Mouse (Mus musculus) brain, adult 2 months (tissue): Measurements from ENCODE around the gene Tekt4.

Experiments
- DNase-seq: peaks from one replicate; pipeline ENCODE4 v3.0.0; 2011; ENCODE audit warnings: low read depth, low spot score

The Tekt4 gene

DNA sequence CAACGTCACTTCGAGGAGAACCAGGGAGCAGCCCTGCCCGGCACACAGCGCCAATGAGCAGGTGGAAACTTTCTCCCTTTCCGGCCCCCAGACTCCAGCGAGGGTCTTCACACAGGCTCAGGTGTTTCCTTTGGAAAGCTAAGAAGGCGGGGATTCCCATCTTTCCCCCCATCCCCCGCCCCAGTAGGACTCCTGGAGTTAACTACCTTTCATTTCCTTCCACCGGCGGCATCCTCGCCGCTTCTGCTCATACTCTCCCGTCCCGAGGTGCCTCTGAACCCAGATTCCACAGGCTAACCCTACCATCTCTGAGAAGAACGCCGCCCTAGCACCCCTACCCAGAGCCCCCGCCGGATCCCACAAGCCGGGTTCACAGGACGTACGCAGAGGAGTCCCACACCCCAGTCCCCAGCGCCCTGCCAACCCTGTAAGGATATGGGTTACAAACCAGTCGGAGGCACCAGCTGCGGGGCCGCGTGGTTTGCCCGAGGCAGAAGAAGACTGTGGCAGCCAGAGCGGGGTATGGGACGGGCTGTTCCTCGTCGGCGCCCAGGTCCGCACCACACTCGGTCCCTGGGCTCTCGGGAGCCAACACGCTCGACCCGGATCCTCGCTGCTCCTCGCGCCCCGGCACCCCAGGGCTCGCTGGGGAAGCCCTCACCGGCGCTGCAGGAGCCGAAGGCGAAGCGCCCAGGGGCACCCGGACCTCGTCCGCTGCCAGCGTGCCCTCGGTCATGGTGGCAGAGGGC lies 21.8 kb upstream of the Tekt4 start:
- no peak for DNase-seq

DNA sequence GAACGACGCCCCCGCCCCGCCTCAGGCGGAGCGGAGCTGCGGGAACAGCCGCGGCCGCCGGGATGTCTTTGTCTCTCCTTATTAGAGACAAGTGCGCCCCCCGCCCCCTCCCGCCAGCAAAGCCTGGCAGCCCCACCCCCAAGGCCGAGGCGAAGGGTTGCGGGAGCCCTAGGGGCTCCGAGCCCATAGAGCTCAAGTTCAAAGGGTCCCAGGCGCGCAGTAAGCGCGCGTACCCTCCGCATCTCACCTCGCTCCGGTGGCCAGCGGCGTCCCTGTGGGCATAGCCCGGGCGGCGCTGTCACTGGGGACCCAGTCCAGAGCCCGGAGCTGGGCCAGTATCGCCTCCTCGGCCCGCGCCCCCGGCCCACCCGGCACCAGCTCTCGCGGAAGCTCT lies 21.2 kb upstream of the Tekt4 start:
- DNase-seq, result no peak

DNA sequence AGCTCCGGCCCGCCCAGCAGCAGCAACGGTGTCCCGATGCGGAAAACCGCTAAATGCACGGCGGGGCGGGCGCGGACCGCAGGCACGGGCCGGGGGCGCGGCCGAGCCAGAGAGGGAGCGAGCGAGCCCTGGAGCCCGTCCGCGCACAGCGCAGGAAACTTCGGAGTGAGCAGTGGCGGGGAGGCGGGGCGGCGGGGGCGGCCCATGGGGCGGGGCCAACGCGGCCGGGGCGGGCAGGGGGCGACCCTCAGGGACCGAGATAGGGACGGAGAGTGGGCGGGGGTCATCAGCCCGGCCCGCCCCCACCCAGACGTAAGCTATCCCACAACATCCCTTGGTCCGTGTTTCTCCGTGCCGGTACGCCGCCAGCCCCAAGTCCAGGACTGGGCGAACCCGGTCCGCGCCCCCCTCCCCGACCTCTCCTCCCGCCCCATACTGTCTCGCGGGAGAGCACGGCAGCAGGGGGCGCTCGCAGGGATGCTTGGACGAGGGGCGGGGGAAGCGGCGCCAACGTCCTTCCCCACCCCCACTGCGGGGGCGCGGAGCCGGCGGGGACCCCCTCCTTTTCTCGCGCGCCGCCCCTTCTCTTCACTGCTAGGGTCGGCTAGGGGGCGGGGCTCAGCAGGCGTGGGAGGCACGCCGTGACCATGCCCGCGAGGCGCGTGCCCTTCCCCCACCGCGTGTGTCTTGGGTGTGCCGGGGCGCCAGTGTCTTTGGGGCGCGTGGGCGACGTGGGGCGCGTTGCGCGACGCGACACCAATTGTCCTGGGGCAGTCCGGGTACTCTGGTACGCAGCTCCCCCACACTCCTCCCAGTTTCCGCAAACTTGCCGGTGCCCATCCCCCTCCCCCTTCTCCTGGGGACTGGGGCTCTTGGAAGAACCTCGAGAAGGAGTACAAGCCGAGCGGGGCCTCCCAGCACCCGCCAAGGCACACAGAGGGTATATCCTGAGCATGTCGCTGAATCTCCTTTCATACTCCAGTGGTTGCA lies 20.5 kb upstream of the Tekt4 start, which contains the start of gene Cacna1h:
Gene Cacna1h (minus strand): TSS at position 167 of the 990 bp plus-strand sequence.
- DNase-seq, result peak; percentile 64

DNA sequence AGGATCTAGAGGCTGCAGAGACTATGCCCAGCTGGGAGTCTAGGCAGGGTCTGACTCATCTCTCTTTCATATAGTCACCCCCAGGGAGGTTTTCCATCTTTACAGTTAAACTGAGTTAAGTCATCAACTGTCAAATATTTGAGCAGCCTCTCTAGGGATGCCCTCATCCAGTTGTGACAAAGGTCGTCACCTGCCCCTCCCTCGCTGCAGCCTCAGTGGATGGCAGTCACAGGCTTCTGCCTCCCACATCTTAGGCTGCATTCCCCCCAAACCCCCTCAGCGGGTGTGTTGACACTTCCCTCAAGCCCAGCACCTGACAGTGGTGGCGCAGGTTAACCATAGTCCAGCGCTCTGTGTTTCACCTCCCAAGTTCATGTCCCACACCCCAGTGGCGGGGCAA lies 13.0 kb upstream of the Tekt4 start:
- no peak for DNase-seq

DNA sequence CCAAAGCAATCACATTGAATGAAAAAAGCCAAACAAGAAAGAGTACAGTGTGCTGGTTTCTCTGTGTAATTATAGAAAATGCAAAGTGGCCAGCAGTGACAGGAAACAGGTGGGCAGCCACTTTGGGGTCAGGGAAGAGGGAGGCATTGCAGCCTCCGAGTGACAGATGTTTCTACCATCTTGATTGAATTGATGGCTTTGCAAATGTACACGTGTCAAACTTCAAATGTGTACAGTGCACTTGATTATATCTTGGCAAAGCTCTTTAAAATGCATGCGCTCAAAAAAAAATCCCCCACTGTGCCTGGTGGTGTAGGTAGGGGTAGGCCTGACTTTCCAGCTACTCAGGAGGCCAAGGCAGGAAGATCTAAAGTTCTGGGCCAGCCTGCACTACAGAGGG lies 11.5 kb upstream of the Tekt4 start:
- DNase-seq, result no peak

DNA sequence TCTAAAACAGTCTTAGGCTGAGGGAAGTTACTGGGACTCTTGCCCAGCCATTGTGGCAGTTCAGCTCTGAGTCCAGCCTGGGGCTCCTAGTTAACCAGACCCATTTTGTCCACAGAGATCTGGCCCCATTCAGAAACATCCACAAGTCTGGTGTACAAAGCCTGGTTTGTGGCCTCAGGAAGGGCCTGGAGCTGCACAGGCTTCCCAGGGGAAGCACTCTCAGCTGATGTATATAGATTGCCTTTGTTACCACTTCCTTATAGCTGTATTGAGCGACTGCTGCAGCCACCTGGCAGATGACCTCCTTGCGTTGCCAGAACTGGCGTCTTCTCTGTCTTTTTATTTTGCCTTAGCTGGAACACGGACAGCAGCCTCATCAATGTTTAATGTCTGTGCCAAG lies 9.3 kb upstream of the Tekt4 start:
- DNase-seq, result no peak

DNA sequence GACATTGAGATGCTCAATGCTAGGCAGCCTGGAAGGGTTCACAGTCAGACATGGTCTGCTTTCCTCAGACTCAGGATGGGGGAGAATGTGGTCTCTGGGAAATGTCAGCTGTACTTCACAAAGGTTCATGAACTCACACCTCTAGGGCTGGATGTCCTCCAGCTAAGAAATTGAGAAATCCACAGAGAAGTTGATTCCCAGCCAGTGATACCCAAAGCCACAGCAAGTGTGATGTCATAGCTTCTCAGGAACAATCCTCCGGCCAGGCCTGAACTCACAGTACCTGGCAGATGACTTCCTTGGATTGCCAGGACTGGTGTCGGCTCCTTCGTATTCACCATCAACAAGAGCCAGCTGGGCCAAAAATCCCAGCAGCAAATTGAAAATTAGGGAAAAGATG lies 8.6 kb upstream of the Tekt4 start:
- no peak for DNase-seq

DNA sequence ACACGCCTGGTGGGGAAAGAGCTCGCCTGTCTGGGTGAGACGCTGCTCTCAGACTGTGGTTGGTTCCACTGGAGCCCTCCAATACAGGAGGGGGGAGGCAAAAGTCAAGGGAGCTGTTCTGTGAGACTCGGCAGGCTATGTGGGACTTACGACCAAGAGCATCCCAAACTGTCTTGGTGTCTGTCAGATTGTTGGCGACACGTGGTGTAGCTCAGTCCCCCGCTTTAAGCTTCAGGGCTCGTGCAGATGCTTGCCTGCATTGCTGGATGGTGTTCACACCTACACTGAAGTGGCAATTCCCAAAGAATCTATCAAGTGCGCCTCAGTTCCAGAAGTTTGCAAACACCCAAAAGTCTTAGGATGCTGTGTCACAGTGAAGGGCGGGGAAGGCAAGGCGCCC lies 6.5 kb upstream of the Tekt4 start:
- peak; percentile 63 for DNase-seq

DNA sequence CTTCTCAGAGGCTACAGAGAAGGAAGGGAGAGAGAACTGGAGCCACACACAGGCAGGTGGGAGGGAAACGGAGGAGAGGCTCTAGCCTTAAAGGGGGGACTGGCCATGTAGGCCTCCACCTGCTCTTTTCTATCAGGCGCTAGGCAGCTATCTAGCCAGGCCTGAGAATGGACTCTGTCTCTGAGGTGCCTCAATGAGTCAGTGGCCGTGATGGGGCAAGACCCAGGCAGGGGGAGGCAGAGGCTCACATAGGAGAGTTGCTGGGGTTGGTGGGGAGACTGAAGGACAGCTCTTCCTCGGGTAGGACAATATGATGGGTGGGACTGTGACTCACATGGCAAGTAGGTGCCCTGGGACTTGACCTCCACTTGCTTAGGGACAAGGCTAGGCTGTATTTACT lies 4.1 kb upstream of the Tekt4 start:
- DNase-seq, result no peak

DNA sequence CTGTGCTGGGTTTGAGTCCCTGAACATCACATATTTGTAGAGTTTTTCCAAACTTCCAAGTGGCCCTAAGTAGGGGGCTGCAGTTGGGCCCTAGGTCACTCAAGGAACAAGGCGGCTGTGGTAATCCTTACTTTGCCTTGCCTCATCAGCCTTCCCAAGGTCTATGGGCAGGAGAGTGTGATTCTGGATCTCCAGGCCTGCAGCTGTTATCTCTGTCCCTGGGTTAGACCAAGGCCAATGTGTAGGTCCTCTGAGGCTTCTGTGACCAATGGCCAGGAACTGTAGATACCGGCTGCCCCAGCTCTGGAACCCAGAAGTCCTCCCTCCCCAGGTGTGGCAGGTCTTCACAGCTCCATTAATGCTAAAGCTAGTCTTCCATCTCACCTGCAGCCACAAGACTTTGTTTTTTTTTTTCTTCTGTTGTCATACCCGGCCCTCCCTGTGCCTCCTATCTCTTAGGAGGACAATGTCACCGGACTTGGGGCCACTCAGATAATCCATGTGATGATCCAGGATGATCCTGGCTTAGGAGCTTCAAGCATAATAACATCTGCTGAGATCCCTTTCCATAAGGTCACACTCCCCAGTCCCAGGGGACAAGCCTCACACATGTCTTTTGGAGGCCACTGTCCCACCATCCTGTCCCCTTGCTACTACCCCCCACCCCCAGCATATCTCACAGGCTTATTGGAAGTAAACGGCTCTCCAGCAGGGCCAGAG lies 2.0 kb upstream of the Tekt4 start:
- DNase-seq, result no peak

DNA sequence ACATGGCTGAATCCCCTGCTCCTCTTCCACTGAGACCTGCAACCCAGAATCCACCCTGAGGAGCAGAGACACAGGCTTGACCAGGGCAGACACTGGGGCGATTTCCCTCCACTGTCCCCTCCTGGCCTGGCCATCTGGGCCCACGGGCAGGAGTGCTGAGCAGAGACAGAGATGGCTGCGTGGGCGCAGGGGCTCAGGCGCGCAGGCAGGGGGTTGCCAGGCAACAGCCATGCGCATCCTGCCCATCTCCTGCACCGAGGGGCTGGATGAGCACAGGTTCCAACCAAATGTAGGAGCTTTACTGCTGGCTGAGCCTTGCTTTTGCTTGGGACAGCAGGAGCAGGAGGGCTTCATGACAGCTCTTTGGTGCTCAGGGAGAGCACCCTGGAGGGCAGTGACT lies 2.1 kb downstream of the Tekt4 start:
- DNase-seq, result peak; percentile 81

DNA sequence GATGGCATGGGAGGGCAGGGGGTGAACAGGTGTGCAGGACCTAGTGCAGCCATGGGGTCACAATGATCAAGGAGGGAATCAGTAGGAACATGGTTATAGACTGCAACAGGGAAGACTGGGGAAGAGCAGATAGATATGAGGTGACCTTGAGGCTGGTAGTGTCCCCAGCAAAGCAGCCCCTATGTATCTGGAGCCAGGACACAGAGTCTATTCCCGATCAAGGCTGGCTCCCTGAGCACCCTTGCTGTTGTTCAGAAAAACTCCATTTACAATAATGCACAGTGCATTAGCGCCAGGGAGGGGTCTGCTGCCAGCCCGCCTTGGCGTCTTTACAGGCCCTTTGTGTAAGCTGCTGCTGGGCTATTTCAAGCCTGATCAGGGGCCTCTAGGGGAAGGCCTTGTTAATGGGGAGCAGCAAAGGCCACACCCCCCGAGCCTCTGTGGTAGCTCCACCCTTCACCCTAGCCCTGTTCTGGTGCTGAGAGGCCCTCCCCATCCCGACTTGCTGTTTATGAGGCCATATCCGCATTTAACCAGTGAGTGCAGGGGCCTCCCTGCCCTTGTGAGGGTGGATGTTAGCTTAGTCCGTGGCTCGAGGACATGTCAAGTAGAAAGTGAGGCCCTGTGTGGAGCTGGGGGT lies 7.9 kb downstream of the Tekt4 start:
- DNase-seq, result peak; percentile 10

DNA sequence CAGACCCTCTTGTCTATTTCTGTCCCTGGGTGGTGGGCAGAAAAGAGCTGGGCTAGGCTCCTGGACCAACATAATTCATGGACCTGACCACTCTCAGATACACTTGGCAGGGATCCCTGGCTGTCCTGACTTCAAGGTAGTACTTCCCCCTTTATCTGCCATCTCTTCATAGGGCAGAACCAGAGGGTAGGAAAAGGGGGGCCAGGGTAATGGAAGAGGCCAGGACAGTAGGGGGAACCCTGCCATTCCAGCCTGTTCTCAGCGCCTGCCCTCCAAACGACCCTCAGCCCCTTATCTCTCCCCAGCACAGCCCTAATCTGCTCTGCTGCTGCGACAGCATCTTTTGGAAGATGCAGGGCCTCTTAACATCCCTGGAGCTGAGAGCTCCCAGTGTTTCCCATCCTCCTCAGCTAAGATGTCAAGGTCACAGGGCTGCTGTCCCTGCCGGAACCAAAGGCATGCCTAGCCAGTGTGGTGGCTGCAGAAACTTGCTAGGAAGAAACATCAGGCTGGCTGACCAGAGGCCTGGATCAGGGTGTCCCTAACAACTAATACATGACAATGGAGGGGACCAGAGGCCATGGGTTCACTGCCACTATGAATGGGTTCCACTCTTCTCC lies 9.0 kb downstream of the Tekt4 start:
- no peak for DNase-seq

DNA sequence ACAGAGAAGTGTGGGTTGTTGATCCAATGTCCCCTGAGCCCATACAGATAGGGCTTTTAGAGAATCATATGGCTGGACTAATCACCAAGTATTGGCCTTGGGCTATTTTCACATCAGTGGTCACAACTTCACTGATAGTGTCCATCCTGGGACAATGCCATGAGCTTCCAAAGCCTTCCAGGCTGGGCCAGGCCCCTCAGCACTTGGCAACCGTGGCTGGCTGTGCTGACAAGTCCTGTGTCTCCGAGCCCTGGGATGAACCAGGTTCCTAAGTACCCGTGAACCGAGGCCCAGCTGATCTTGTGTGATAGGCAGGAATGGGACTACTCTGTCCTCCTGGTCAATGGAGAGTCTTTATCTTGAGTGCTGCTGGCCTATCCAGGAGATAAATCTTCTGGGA lies 9.7 kb downstream of the Tekt4 start:
- no peak for DNase-seq

DNA sequence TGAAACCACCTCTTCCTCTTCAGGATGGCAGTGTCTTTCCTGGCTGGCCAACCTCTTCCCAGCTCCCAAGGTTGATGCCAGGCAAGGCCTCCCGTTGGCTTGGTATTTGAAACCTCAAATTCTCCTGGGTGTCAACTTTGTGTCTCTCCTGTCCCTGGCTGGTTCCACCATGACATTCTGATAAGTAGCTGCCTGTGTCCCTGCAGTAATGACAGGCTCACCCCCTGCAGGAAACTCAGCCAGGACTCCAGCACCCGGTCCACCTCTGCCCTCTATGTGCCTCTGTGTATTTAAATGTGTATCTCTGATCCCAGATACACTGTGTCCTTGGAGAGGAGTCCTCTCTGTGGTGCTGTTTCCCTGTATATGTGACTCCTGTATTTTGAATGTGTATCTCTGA lies 11.8 kb downstream of the Tekt4 start:
- no peak for DNase-seq

DNA sequence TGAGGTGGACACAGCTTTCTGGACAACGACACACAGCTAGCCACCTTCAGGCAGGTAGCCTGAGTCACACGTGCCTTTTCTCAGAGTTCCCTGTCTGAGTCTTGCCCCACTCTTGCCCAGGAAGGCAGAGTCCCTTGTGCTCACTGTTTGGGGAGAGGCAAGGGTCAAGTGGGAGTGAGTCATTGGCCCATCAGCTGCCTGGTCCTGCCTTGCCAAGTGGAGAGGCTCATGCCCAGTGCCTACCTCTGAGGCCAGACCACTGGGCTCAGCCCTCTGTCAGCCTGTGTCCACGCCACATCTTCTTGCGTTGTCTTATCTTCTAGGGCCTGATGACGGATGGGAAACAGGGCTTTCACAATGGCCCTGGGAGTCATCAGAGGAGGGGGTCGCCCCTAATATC lies 13.4 kb downstream of the Tekt4 start:
- DNase-seq, result no peak

DNA sequence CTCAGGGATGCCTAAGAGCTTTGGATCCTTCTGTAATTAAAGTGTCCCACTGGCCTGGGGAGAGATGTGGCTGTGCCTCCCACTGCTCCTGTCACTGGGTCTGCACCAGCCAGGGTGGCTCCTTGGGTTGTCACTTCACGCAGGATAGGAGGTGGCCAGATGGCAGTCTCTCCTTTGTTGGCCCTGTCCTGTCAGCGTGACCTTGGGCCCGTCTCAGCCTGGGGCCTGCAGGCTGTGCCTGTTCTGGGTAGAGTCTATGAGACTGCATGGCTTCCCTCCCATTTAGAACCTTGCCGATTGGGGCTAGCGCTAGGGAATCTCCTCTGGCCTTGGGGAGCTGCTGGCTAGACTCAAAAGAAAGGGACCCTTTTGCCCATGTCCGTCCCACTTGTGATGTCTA lies 13.9 kb downstream of the Tekt4 start:
- no peak for DNase-seq

DNA sequence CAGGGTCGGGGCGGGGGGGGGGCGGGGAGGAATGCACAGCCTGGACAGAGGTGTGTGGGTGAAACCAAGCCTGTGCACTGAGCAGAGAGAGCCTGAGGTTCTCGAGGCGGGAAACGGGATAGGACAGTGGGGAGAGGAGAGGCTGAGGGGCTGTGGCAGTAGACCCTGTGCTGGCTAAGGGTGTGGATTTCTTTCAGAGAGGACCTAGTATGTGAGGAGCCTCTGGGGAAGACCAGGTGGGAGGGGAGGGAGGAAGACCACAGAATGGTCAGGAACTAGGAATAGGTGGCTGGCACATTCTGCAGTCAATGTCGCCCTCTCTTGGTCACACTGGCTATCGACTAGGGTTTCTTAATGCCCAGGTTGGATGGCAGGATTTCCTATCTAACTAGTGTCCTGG lies 15.4 kb downstream of the Tekt4 start:
- DNase-seq, result peak; percentile 74

DNA sequence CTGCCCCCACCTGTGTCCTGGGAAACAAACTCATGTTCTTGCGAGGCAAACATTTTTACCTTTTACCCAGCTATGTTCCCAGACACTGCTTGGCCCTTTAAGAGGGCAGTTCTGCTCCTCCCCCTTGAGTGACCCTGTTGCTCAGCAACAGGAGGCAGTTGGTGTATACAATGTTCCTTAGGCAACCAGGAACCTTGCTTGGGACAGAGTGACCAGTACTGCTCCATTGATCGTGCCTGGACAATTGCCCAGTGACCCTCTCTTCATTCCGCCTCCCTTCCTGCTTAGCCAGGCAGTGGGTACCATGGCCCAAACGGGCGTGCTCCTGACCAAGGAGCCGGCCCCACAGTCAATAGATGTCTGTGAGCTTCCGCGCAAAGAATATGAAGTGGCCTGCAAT lies 17.0 kb downstream of the Tekt4 start:
- no peak for DNase-seq

DNA sequence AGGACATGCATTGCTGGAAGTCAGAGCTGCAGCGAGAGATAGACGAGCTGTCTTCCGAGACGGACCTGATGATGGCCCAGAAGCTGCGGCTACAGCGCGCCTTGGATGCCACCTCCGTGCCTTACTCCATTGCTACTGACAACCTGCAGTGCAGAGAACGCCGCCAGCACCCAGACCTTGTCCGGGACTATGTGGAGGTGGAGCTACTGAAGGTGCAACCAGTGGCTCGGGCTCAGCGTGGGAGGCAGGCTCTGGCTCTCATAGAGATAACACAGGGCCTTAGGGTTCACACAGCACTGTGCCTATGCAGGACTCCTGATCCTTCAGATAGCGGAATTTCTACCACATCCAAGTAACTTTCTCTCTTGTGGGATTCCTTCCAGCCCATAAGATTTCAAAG lies 17.6 kb downstream of the Tekt4 start:
- no peak for DNase-seq
